Mouse (Mus musculus) left cerebral cortex, postnatal 14 days (tissue): ENCODE measurements around the gene Zfp949. TPM values are rescaled to one million over a fixed set of nuclear protein-coding genes. Genes with fewer than 3 reads are reported as not detected.

ENCODE experiments used
- DNase-seq, 2 experiments: peaks; one replicate each; pipeline ENCODE4 v3.0.0; 2021 to 2022; ENCODE audit warnings: low spot score in 2 of 2, mixed read lengths in 1 of 2
- intact Hi-C: fragments of 180-260 bp; cut with DNase I; formaldehyde crosslinking; loops from one replicate; pipeline ENCODE4 v1.15.1; 2025
- long read RNA-seq, 2 experiments: library from polyadenylated mRNA; stranded (forward); transcript quantifications; one replicate each; pipeline ENCODE4 v2.0.0; 2021
- total RNA-seq, 2 experiments: library from RNA; stranded (reverse); gene quantifications; 2 replicates each; pipeline ENCODE4 v1.2.3; 2021

Zfp949 gene
- 10 to 100 TPM; 17.3 to 19.7 TPM for total RNA-seq
- long read RNA-seq, experiment 1, partial matches to known transcripts = 1 of 9 reads
- long read RNA-seq, experiment 1, other reads (novel, unspliced or antisense) = 5 of 9 reads
- long read RNA-seq, experiment 2, partial matches to known transcripts = 0 of 3 reads
- long read RNA-seq, experiment 2, other reads (novel, unspliced or antisense) = 2 of 3 reads

- intact Hi-C loops = no loop called here
- peak; percentile 77 to 90 for DNase-seq
These were observed at the start of gene Zfp949 for GRCm38 (mm10) chr9:88547851-88548613. Zfp949 (plus strand) TSS chr9:88548020.

- no peak for DNase-seq
- intact Hi-C loops = no loop called here
These were observed 47.7 kb upstream of the Zfp949 start for GRCm38 (mm10) chr9:88500112-88500511.

- no peak for DNase-seq
- intact Hi-C loops = no loop called here
These were observed 46.0 kb upstream of the Zfp949 start for GRCm38 (mm10) chr9:88501846-88502245.

GRCm38 (mm10) chr9:88515546-88515945 lies 32.3 kb upstream of the Zfp949 start:
- intact Hi-C loops = no loop called here
- no peak for DNase-seq

GRCm38 (mm10) chr9:88516361-88516995 lies 31.3 kb upstream of the Zfp949 start:
- DNase-seq = no peak
- intact Hi-C loops = no loop called here

GRCm38 (mm10) chr9:88519390-88520121 lies 28.3 kb upstream of the Zfp949 start:
- DNase-seq = no peak
- intact Hi-C loops = no loop called here

- no peak for DNase-seq
- intact Hi-C loops = no loop called here
These were observed 27.5 kb upstream of the Zfp949 start for GRCm38 (mm10) chr9:88520122-88520848.

- DNase-seq = no peak
- intact Hi-C loops = no loop called here
These were observed 26.9 kb upstream of the Zfp949 start for GRCm38 (mm10) chr9:88520849-88521483.

- no peak for DNase-seq
- intact Hi-C loops = loop anchor here (2.0 kb wide), 2 partner anchors 39 to 83 kb away; partner anchors contain the start of genes Snx14 and Syncrip
These were observed 25.8 kb upstream of the Zfp949 start for GRCm38 (mm10) chr9:88521961-88522568.

GRCm38 (mm10) chr9:88522569-88523334 lies 25.1 kb upstream of the Zfp949 start:
- DNase-seq = peak; percentile 97 to 98

GRCm38 (mm10) chr9:88523335-88523668 lies 24.5 kb upstream of the Zfp949 start:
- DNase-seq = no peak
- intact Hi-C loops = loop anchor here (2.0 kb wide), 2 partner anchors 41 to 85 kb away; partner anchors contain the start of genes Snx14 and Syncrip

More at GRCm38 (mm10) chr9:88522569-88523334, 25.1 kb upstream of the Zfp949 start:
- intact Hi-C loops = loop anchor here (2.0 kb wide), 2 partner anchors 40 to 84 kb away; partner anchors contain the start of genes Snx14 and Syncrip

- intact Hi-C loops = no loop called here
- no peak for DNase-seq
These were observed 23.5 kb upstream of the Zfp949 start for GRCm38 (mm10) chr9:88524367-88524766.

GRCm38 (mm10) chr9:88524796-88525195 lies 23.0 kb upstream of the Zfp949 start:
- DNase-seq = no peak
- intact Hi-C loops = no loop called here

- intact Hi-C loops = no loop called here
- DNase-seq = no peak
These were observed 22.5 kb upstream of the Zfp949 start for GRCm38 (mm10) chr9:88525341-88525740.

GRCm38 (mm10) chr9:88527956-88528355 lies 19.9 kb upstream of the Zfp949 start:
- intact Hi-C loops = no loop called here
- no peak for DNase-seq

GRCm38 (mm10) chr9:88528736-88529135 lies 19.1 kb upstream of the Zfp949 start:
- intact Hi-C loops = no loop called here
- DNase-seq = no peak

GRCm38 (mm10) chr9:88529571-88529970 lies 18.2 kb upstream of the Zfp949 start:
- no peak for DNase-seq
- intact Hi-C loops = no loop called here
